Mouse (Mus musculus) adrenal gland, postnatal 10 days (tissue): ENCODE measurements around the gene Tmigd3. TPM values are rescaled to one million over a fixed set of nuclear protein-coding genes. Genes with fewer than 3 reads are reported as not detected.
A peak's percentile ranks its signal among the peaks of the same experiment; 100 is the strongest.

Source experiments
- DNase-seq: peaks from one replicate; pipeline ENCODE4 v3.0.0; 2021; ENCODE audit warnings: mixed read lengths
- long read RNA-seq, 2 experiments: library from polyadenylated mRNA; stranded (forward); transcript quantifications; one replicate each; pipeline ENCODE4 v2.0.0; 2021
- total RNA-seq, 2 experiments: library from RNA; stranded (reverse); gene quantifications; 2 replicates each; pipeline ENCODE4 v1.2.3; 2021

Gene Tmigd3
- under 1 TPM in 1 of 2 experiments, not detected in 1; 0.33 TPM for total RNA-seq
- long read RNA-seq, experiment 1, result 0 reads
- long read RNA-seq, experiment 2, result 0 reads

DNA sequence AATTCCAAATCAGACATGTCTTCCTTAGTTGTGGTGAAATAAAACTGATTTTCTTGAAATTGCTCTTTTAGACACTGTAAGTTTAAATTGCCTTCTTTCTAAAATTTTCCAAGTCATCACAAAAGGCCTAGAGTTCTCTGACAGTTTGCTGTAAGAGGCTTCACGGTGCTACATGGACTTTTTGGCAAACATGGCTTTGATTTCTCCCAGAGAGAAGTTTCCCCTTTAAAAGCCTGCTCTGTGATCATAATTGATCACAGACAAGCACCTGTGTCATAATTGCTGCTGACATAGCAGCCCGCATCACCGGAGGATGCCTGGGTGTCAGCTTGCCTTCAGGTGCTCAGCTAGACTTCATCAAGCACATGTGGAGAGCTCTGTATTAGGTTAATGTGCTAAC, at the start of gene Tmigd3, which contains the start of gene Adora3:
Tmigd3 (plus strand) TSS at position 346 of the 400 bp plus-strand sequence.
Adora3 (plus strand) TSS at position 301 of the 400 bp plus-strand sequence.
- no peak for DNase-seq

DNA sequence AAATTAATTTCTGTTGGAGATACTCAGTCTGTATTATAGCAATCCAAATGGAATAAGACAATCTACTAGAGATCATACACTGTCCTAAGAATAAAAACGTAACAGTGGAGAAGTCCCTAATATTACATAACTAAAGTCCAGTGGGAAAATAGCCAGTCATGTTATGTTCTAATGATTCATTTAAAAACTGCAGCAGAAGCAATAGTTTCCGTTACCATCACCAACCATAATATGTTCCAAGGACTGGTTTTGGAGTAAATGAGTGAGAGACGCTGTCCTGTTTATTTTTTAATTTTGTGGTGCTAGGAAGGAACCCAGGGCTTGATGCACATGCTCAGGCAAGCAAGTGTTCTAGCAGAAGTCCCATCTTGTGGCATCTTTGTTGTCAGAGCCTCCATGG, 49.2 kb upstream of the Tmigd3 start:
- no peak for DNase-seq

DNA sequence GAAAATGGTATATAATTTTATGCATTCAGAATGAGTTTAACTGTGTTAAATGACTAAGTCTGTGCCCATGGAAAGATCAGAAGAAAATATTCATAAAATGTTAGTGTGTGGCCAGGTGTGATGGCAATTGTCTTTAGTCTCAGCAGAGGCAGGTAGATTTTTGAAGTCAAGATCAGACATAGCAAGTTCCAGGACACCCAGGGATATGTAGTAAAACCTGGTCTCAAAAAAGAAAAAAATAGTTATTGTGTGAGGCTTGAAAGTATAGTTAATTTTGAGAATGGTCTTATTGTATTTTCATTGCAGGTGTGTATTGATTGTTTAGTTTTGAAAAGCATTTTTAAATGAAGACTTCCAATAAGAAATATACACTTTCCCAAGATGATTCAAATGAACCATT, 47.1 kb upstream of the Tmigd3 start:
- DNase-seq, result no peak

DNA sequence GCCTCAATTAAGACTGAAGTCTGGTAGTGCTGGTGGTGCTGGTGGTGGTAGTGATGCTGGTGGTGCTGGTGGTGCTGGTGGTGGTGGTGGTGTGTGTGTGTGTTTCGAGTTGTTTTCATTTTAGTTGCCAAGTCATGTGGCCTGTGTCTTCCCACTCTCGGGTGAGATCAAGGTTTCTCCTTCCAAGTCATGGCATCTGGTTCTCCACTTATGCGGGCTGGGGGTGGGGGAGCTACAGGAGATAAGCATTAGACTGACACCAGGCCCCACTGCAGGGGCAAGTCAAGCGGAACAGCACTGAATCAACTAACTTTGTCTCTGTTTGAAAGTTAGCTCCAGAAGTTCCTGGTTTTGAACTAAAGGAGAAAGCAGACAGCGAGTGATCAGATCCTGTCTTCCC, 46.6 kb upstream of the Tmigd3 start:
- DNase-seq, result no peak

DNA sequence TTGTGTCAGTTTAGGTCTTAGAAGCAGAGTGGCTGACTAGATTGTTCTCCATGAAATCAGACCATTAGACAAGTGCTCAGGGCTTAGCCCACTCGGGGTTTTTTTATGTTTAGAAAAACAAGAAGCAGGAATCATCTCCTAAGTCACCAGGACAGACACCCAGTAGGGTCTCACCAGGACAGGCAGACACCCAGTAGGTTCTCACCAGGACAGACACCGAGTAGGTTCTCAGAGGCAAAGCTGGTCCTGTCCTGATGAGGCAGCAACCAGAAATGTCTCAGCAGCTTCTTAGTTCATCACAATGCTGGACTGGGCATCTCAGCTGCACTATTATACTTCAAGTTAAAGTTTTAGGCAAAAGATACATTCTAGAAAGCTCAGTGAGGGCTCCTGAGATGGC, 46.0 kb upstream of the Tmigd3 start:
- DNase-seq, result no peak

DNA sequence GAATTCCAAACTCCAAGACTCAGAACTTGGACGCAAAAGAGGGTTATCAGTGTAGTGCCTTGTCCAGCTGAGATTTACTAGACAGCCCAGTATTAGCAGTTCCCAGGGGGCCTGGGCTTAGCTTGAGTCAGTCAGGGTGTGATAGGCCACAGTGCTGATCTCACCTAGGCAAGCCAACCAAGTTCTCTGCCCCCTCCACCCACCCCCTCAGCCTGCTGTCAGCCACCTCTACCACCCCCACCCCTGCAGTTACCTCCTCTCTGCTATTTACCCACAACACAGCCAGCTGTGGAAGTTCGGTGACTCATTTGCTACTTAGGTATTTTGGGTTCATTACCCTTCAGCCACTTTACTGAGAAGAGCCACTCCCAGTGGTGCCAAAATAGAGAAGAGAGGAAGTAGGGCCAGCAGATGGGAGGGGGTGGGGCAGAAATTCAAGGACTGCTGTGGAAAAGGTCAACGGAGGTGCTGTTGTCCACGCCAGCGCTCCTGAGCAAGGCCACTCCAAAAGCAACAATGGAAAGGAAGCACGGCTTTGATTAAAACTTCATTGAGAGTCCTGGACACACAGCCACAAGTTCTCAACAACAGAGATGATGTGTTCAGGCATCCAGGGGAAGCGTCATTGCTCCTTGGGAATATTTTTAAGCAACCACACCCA, 45.1 kb upstream of the Tmigd3 start:
- DNase-seq, result peak; percentile 62

DNA sequence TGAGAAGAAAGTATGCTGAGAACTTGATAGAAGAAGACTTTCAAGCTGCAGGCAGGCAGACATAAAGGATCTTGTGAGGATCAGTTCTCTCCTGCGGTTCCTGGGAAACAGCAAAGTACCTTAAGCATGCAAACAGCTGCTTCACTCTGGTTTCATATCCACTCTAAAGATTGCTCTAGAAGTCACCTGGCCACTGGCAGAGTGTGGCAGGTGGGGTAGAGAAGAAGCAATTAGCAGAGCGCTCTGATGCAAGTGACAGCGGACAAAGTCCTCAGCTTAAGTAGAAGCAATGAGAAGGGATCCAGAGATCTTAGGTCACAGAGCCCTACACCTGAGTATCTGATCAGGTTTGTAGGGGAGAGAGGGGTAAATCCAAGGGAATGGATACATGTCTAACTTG, 39.1 kb upstream of the Tmigd3 start:
- DNase-seq, result no peak

DNA sequence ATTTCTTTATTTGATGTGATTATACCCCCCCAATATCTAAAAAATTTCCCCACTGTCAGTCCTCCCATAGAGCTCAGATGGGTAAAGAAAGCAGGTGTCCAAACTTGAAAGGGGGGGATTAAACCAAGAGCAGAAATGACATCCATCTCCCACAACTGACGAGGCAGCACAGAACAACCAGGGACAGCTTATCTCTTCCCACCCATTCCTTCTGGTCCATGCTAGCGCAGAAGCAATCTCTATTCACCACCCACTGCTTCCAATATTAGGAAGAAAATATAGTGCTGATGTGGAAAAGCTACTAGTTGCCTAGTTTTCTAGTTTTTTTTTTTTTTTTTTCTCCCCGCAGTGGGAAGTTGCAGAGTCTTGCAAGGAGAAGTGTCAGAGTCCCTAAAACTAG, 34.8 kb upstream of the Tmigd3 start:
- DNase-seq, result no peak

DNA sequence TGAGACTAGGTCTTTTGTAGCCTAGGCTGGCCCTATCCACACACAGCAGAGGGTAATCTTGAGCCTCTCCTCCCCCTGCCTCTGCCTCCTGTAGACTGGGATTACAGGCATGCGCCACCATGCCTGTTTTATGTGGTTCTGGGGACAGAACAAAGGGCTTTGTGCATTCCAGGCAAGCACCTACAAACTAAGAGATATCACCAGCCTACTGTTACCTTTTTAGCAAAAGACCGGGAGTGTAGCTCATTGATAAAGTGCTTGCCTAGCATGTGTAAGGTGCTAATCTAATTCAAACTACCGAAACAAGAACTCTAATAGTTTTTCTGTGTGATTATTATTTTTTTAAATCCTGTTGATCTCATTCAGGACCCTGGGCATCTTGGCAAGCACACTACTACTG, 33.8 kb upstream of the Tmigd3 start:
- DNase-seq, result no peak

DNA sequence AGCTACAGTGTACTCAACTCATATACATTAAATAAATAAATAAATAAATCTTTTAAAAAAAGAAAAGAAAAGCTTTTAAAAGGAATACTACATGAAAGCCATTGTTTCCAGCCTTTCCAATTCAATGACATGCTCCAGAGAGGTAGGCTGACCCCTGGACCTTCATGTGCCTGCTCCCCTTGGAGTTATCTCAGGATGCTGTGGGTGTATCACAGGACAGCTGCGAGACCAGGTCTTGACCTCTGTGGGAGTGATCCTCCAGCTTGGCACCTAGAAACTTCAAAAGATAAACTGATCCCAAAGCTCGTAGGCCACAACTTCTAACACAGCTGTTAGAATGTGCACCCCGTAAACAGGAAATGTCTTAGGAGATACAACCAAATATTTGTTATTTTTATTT, 32.0 kb upstream of the Tmigd3 start:
- no peak for DNase-seq

DNA sequence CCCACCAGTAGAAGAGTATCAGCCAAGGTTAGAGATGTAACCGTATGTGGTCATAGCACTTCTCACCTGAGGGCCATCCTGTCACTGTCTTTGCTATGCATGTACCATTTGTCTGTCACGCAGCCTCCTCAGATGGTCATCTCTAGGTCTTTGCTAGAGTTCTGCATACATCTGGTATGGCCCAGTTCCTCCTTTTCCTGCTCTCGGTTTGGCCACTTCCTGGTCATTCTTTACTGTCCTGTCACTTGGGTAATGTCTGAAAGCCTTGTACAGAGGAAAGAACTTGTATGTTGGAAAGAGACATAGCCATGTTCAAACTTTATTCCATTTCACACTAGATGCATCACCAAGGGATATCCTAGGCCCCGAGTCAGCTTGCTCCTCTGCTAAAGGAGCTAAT, 30.9 kb upstream of the Tmigd3 start:
- DNase-seq, result no peak

DNA sequence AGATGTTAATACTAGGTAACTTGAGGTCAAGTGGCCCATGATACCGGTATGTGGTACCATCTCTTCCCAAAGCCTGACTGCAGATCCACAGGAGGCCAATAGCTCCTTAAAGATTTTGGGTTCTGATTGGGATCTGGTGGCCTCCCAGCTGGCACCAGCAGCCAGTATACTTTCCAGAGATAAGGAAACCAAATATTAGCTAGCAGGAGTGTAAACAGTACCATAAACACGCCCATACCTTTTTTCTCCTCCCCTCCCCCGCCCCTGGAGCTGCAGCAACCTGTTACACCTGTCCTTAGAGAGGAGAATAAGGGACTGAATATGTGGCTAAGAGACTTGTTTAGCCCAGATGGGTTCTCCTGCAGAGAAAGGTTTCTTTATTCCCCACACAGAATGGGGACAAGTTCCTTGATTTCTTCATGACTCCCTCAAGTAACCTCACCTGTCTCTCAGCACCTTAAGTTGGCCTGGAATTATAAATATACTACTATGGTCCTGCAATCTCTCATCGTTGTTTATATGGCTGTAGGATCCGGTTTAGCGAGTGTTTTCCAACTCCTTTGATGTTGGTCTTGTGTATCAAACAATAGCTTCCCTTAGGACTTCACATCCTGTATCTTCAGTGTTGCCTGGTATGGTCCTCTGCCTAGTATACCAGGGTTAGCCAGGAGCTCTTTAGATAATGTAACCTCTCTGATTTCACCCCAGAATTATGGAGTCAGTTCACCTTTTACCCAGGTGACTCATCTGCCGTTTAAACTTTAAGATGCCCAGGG, 24.2 kb upstream of the Tmigd3 start:
- no peak for DNase-seq

DNA sequence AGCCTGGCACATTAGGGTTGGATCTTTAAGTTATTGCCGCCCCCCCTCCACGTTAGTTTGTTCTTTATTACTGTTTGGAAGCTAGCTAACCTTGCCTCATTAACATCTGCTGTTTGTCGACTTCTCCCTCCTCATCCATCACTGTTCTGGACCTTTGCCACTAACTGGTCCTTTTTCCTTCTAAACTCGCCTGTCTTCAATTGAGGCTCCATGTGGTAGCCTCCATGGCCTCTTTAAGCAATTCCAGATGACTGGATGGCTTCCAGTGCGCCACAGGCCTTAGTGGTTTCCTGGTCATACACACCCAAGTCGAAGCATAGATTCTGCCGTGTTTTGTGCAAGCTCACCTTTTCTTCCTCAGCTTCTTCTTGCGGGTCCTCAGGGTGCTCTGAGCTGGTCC, 16.9 kb upstream of the Tmigd3 start:
- DNase-seq, result no peak

DNA sequence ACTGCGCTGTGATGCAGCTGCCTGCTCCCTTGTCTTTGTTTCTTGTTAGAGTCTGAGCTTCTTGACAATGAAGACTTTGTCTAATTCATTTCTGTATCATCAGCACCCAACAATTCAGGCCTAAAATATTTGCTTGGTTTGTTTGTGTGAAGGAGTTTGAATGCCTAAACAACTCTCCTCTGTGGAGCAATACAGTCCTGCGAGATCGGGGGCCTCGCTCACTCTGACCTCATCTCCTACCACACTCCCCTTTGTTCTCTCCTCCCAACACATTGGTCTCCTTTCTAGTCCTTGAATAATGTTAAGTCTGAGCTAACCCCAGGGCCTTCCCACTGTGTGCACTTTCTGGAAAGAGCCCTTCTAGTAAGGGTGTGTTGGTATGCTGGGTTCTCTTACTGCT, 15.9 kb upstream of the Tmigd3 start:
- no peak for DNase-seq

DNA sequence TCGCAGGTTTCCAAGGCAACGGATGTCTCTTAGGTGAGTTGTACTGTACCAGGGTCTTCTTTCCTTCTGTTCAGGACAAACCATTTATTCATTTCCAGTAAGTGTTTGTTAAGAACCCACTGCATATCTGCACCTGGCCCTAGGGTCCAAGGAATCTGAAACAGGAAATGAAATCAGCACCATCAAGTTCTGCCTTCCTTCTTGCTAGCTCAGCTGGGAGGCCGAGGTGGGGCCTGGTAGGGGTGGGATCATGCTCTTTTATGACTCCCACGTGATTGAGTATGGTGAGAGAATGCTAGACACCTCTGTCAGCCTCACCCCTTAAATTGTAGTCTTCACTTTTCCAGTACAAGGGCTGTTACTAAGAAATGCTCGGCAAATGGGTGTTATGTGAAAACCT, 13.2 kb upstream of the Tmigd3 start:
- no peak for DNase-seq

DNA sequence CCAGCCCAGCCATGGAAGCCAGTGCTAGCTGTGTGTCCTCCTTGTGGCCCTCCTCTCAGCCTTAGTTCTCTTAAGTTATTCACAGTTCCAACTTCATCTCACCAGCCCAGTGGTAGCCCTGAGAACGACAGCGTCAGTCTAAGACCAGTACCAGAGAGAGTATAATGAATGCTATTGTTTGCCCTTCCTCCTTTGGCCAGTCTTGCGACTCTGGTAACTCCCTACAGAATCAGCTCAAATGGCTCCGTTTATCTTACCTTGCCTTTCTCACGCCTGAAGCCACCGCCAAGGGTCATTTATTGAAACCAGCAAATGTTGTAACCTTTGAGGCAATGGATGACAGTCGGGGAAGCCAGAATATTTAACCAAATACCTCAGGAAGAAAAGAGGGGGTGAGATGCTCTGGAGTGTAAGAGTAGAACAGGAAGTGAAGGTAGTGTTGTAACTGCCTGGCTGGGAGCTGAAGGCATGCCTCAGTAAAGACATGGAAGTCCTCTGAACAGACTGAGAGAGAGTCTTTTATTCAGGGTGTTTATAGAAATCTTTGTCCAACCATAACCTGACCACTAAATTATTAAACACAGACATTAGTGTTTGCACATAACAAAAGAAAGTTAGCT, 8.8 kb upstream of the Tmigd3 start:
- no peak for DNase-seq

DNA sequence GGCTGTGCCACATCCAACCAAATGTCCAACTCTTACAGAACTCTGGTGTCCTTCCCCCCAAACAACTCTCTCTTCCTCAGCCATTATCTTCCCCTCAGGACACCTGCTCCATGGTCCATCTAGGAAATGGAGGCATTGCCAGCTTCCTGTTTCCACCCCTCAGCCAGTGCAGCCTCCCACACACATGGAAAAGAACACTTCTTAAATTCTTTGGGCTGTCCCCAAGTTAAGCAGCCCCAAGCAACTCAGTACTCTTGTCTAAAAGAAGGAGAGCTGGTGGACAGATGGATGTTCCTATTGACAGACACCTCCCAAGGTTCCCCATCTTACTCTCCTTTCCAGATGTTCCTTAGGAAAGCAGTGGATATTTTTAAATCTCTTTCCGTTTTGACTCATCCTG, 6.6 kb upstream of the Tmigd3 start:
- no peak for DNase-seq

DNA sequence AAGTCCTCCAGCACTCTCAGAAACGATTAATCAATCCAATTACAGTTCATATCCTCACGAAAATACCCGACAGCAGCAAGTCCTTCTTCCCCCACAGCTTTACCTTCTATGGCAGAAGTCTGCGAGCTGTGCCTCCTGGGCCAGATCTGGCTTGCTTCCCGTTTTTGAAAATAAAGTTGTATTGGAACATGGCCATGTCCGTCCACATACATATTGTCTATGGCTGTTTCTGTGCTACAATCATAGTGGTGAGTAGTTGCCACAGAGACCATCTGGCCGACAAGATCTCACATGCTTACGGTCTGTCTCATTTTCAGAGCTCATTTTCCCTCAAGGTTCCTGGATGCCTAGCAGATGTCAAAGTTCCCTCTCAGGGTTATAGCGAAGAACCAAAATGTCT, 5.6 kb upstream of the Tmigd3 start:
- DNase-seq, result no peak

DNA sequence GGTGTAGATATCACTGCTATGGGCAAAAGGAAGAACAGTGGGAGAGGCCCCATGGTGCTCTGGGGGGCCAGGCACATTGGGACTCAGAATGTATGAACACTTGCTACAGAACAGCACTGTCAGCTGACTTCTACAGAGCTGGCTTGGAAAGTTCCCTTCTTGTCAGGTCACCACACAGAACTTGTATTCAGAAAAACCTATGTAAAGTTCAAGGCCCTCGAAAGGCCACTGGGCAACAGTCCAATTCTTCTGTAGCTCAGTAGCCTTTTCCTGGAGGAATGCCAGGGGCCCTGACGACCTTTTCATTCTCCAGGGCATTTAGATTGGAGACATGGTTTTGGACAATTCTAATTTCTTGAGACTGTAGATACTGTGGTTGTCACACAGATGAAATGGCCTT, 2.6 kb upstream of the Tmigd3 start:
- peak; percentile 87 for DNase-seq

DNA sequence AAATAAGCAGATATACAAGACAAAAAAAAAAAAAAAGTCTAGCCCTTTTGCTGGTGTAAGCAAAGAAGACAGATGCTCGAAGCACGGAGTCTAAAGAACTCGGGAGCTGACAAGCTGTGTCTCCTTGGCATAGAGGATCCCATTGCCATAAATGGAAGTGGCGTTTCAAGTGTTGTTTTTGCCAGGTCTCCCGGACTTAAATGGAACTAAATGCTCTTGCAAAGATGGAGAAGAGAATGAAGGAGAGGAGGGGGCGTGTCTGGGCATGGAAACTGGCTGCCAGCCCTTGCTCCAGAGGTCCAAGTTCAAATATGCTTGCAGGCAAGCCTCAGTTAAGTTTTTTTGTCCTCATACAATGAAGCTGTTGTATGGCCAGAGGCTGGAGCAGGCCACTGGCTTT, 1.3 kb downstream of the Tmigd3 start:
- no peak for DNase-seq

DNA sequence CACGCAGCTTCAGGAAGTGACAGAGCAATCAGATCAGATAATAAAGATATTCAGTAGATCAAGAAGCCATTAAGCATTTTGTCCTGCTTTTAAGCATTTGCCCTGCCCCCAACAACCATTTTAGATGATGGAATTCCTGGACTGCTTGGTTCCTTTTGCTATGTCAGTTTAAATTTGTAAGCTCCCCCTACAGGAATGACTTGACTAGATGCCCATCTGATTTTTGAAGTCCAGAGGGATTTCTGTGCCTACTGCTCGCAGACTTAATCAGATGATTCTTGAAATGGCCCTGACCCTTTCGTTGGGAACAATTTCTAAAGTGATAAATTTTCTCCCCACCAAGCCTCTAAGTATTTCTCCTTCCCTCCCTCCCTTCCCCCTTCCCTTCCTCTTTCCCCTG, 1.9 kb downstream of the Tmigd3 start:
- DNase-seq, result no peak

DNA sequence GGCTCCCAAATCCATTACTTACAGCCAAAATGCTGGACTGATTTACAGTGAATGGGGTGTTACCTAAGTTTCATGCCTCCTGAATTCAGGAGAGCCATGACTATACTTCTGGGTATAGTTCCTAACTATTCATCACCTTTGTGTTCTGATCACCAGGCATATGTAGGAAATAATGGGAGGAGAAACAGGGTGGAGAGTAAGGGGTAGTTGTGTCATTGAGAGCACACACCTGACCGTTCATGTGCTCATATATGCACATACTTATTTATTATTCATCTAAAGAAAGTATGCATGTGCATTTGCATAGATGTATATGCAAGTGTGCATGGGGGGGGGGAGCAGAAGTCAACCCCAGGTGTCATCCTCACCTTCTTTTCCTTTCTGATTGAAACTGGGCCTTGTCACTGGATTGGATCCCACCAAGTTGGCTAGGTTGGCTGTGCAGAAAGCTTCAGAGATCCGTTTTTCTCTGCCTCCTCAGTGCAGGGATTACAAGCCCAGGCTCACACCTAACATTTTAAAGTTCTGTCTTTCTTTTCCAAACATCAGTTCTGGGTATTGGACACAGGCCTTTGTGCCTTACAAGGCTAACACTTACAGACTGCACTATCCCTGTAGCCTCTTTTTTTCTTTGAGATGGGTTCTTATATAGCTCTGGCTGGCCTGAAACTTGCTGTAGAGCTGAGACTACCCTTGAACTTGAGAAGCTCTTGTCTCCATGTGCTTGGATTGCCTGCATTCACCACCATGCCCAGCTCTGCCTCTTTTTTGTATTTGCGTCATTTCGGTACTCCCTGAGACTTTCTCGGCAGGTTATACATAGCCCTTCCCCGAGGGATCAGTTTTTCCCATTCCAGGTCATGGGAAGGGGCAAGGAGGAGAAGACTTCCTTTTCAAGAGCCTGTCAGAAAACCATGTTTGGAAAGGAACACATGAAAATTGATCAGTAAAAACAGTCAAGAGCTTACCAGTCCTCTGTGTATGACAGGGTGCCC, 3.0 kb downstream of the Tmigd3 start:
- no peak for DNase-seq
